Mouse (Mus musculus): ENCODE results near the gene Prkd2.

Gene Prkd2

GRCm38 (mm10) chr7:16869497-16869896 is 26.8 kb downstream of the Prkd2 start:
- peak; percentile 92 to 94 for DNase-seq

- no peak for DNase-seq
Observed at GRCm38 (mm10) chr7:16871600-16871999, 28.9 kb downstream of the Prkd2 start.

GRCm38 (mm10) chr7:16872478-16872877 is 29.8 kb downstream of the Prkd2 start:
- DNase-seq: no peak

GRCm38 (mm10) chr7:16873392-16873791 is 30.7 kb downstream of the Prkd2 start:
- no peak for DNase-seq

- peak; percentile 84 to 85 for DNase-seq
Observed at GRCm38 (mm10) chr7:16874190-16874589, 31.5 kb downstream of the Prkd2 start.

GRCm38 (mm10) chr7:16874756-16875309 is 32.1 kb downstream of the Prkd2 start:
- DNase-seq: peak; percentile 99 to 100

- no peak for DNase-seq
Observed at GRCm38 (mm10) chr7:16875310-16875325, 32.4 kb downstream of the Prkd2 start, which contains the start of gene Dact3. Gene Dact3 (plus strand): TSS chr7:16875317.

- DNase-seq: no peak
Observed at GRCm38 (mm10) chr7:16875326-16875725, 32.6 kb downstream of the Prkd2 start.

- peak in 1 of 2 experiments; percentile 40 for DNase-seq
Observed at GRCm38 (mm10) chr7:16876006-16876405, 33.3 kb downstream of the Prkd2 start.

- DNase-seq: peak in 1 of 2 experiments; percentile 51
Observed at GRCm38 (mm10) chr7:16876608-16877007, 33.9 kb downstream of the Prkd2 start.

GRCm38 (mm10) chr7:16877717-16878116 is 35.0 kb downstream of the Prkd2 start:
- no peak for DNase-seq

- DNase-seq: no peak
Observed at GRCm38 (mm10) chr7:16879796-16880547, 37.3 kb downstream of the Prkd2 start.

GRCm38 (mm10) chr7:16880615-16881014 is 37.9 kb downstream of the Prkd2 start:
- no peak for DNase-seq

- DNase-seq: no peak
Observed at GRCm38 (mm10) chr7:16883162-16883561, 40.5 kb downstream of the Prkd2 start.

- no peak for DNase-seq
Observed at GRCm38 (mm10) chr7:16884334-16884733, 41.6 kb downstream of the Prkd2 start.

- no peak for DNase-seq
Observed at GRCm38 (mm10) chr7:16885271-16885776, 42.6 kb downstream of the Prkd2 start.

- peak in 1 of 2 experiments; percentile 65 for DNase-seq
Observed at GRCm38 (mm10) chr7:16885905-16886304, 43.2 kb downstream of the Prkd2 start.

GRCm38 (mm10) chr7:16890536-16890935 is 47.8 kb downstream of the Prkd2 start:
- DNase-seq: no peak

GRCm38 (mm10) chr7:16890944-16891343 is 48.2 kb downstream of the Prkd2 start:
- no peak for DNase-seq

GRCm38 (mm10) chr7:16891641-16892351 is 49.1 kb downstream of the Prkd2 start, which contains the start of gene Gng8:
Gene Gng8 (plus strand): TSS chr7:16891786.
- DNase-seq: peak; percentile 90 to 92

GRCm38 (mm10) chr7:16892352-16892730 is 49.6 kb downstream of the Prkd2 start:
- DNase-seq: no peak

- no peak for DNase-seq
Observed at GRCm38 (mm10) chr7:16893612-16894011, 50.9 kb downstream of the Prkd2 start.

GRCm38 (mm10) chr7:16894279-16894678 is 51.6 kb downstream of the Prkd2 start:
- DNase-seq: no peak

- peak; percentile 90 to 91 for DNase-seq
Observed at GRCm38 (mm10) chr7:16895000-16895399, 52.3 kb downstream of the Prkd2 start.

Data from cerebellum, postnatal 14 days (tissue).